Mouse (Mus musculus) liver, postnatal 0 days (tissue): ENCODE measurements around the gene Ifne. TPM values are rescaled to one million over a fixed set of nuclear protein-coding genes. Genes with fewer than 3 reads are reported as not detected.
A peak's percentile ranks its signal among the peaks of the same experiment; 100 is the strongest.

Source experiments
- ATAC-seq: fragments of 200-750 bp; cut with Nextera tagmentation; 2 replicates; pipeline ENCODE4 v1.8.0; 2017; ENCODE audit warnings: mild to moderate bottlenecking, moderate library complexity
- DNase-seq: peaks from one replicate; pipeline ENCODE4 v3.0.0-alpha.2; 2016
- H3K27ac ChIP-seq: fragments of 300-500 bp; sonication (generic); 2 replicates; pipeline ENCODE4 v1.5.1; 2014; ENCODE audit warnings: antibody characterized with exemption, moderate library complexity, mild to moderate bottlenecking, low read depth
- H3K27me3 ChIP-seq: fragments of 300-500 bp; sonication (generic); 2 replicates; pipeline ENCODE4 v1.6.1; 2014; ENCODE audit warnings: low read length, control low read depth, mixed read lengths; ENCODE audit not compliant: insufficient read depth
- H3K36me3 ChIP-seq: fragments of 300-500 bp; sonication (generic); replicated peaks from 2 replicates; pipeline ENCODE4 v1.6.1; 2014; ENCODE audit warnings: mild to moderate bottlenecking, control low read depth, low read length, moderate library complexity, mixed read lengths; ENCODE audit not compliant: insufficient read depth
- H3K4me1 ChIP-seq: fragments of 300-500 bp; sonication (generic); 2 replicates; pipeline ENCODE4 v1.6.1; 2014; ENCODE audit warnings: antibody characterized with exemption, mild to moderate bottlenecking, control low read depth; ENCODE audit not compliant: insufficient read depth
- H3K4me2 ChIP-seq: fragments of 300-500 bp; sonication (generic); 2 replicates; pipeline ENCODE4 v1.6.1; 2014; ENCODE audit warnings: low read depth, mild to moderate bottlenecking, low read length, moderate library complexity, mixed read lengths
- H3K4me3 ChIP-seq: fragments of 300-500 bp; sonication (generic); 2 replicates; pipeline ENCODE4 v1.5.1; 2014; ENCODE audit warnings: low read depth, low read length
- H3K9ac ChIP-seq: fragments of 300-500 bp; sonication (generic); replicated peaks from 2 replicates; pipeline ENCODE4 v1.6.1; 2014; ENCODE audit warnings: mild to moderate bottlenecking, moderate library complexity
- H3K9me3 ChIP-seq: fragments of 300-500 bp; sonication (generic); 2 replicates; pipeline ENCODE4 v1.6.1; 2016; ENCODE audit warnings: mild to moderate bottlenecking, control low read depth, low read length, mixed read lengths
- CTCF ChIP-seq: sonication (generic); IDR thresholded peaks from 2 replicates; pipeline ENCODE4 v1.5.1; 2016; ENCODE audit warnings: antibody characterized with exemption, low read depth
- EP300 ChIP-seq: IDR thresholded peaks from 2 replicates; pipeline ENCODE4 v1.6.1; 2016; ENCODE audit warnings: antibody characterized with exemption, low read depth, mild to moderate bottlenecking
- WGBS: fragments of 180-500 bp; shearing (Covaris S2); extraction: QIAGEN DNeasy Blood & Tissue Kit; methylation state at CpG from one replicate; pipeline ENCODE4 v1.1.7; 2014; ENCODE audit not compliant: insufficient replicate concordance; 5-methylcytosine and 5-hydroxymethylcytosine counted together
- polyA plus RNA-seq: library from polyadenylated mRNA; unstranded; fragments of >200 nt; fragmentation: Nextera tagmentation; extraction: Ambion mirVana; gene quantifications from 2 replicates; pipeline ENCODE4 v1.2.1, GENCODE M21; 2015

The Ifne gene
- polyA plus RNA-seq, 1 experiment from 2014 or later, result not detected

GRCm38 (mm10) chr4:88875435-88876095 lies 4.4 kb downstream of the Ifne start:
- Histone ChIP-seq H3K27ac (no peak overlapping the region), H3K27me3 (no peaks in the 10 kb centered on the region), H3K4me2 (no peak overlapping the region), H3K9me3 (no peaks in the 10 kb centered on the region), H3K4me1 (peaks cover 7% of the 10 kb centered on the region; the same call in 1 of the 2 replicates), H3K4me3 (no peak overlapping the region), H3K36me3 (no peaks in the 10 kb centered on the region), H3K9ac (no peak overlapping the region)
- ATAC-seq, result peak; percentile 74
- DNase-seq, result no peak
- WGBS, result 56% methylated on average over 4 of the region's 4 CpGs
- TF ChIP-seq EP300 (peak; percentile 25; the same call in 1 of the 2 replicates), CTCF (no peak)

GRCm38 (mm10) chr4:88872691-88873090 lies 7.3 kb downstream of the Ifne start:
- DNase-seq, result no peak
- 0% methylated on average over 2 of the region's 2 CpGs for WGBS
- H3K27ac ChIP-seq, result no peak overlapping the region
- no peaks in the 10 kb centered on the region for H3K27me3 ChIP-seq
- no peak overlapping the region for H3K9ac ChIP-seq
- no peaks in the 10 kb centered on the region for H3K36me3 ChIP-seq
- 0 out of 2 replicates have a peak, but pooled peaks cover 6% of the 10 kb centered on the region for H3K4me1 ChIP-seq
- TF ChIP-seq CTCF (peak; percentile 78), EP300 (no peak)
- no peak overlapping the region for H3K4me2 ChIP-seq
- no peak for ATAC-seq
- H3K4me3 ChIP-seq, result no peak overlapping the region
- no peaks in the 10 kb centered on the region for H3K9me3 ChIP-seq

- H3K27me3 ChIP-seq, result no peaks in the 10 kb centered on the region
- H3K27ac ChIP-seq, result 0 out of 2 replicates have a peak overlapping the region, but pooled peaks have one; percentile 13
- ATAC-seq, result peak; percentile 70
- peak overlapping the region; percentile 66 for H3K9ac ChIP-seq
- WGBS, result 6% methylated on average over 30 of the region's 31 CpGs
- DNase-seq, result peak; percentile 74
- H3K4me2 ChIP-seq, result peak overlapping the region; percentile 94
- no peaks in the 10 kb centered on the region for H3K9me3 ChIP-seq
- H3K4me1 ChIP-seq, result peaks cover 12% of the 10 kb centered on the region
- H3K4me3 ChIP-seq, result peak overlapping the region; percentile 65
- no peak for TF ChIP-seq EP300
- no peak for TF ChIP-seq CTCF
- H3K36me3 ChIP-seq, result no peaks in the 10 kb centered on the region
Observed at GRCm38 (mm10) chr4:88867926-88868911, 11.8 kb downstream of the Ifne start.

GRCm38 (mm10) chr4:88867366-88867925 lies 12.6 kb downstream of the Ifne start:
- Histone ChIP-seq H3K27ac (no peak overlapping the region), H3K27me3 (no peaks in the 10 kb centered on the region), H3K9ac (peak overlapping the region; percentile 66), H3K36me3 (no peaks in the 10 kb centered on the region), H3K4me3 (peak overlapping the region; percentile 65), H3K4me1 (peaks cover 12% of the 10 kb centered on the region), H3K9me3 (no peaks in the 10 kb centered on the region), H3K4me2 (peak overlapping the region; percentile 94)
- DNase-seq (peak; percentile 85), ATAC-seq (peak; percentile 74)
- WGBS, result under 1% methylated on average over 8 of the region's 8 CpGs
- TF ChIP-seq EP300, result no peak
- peak; percentile 97 for TF ChIP-seq CTCF

GRCm38 (mm10) chr4:88865011-88865569 lies 14.9 kb downstream of the Ifne start:
- peak overlapping the region; percentile 64 for H3K27ac ChIP-seq
- WGBS, result 16% methylated on average over 6 of the region's 6 CpGs
- H3K9me3 ChIP-seq, result no peaks in the 10 kb centered on the region
- peak overlapping the region; percentile 19; the same call in 1 of the 2 replicates for H3K4me3 ChIP-seq
- H3K27me3 ChIP-seq, result no peaks in the 10 kb centered on the region
- H3K9ac ChIP-seq, result no peak overlapping the region
- no peak for ATAC-seq
- H3K4me1 ChIP-seq, result peaks cover 12% of the 10 kb centered on the region
- H3K4me2 ChIP-seq, result peak overlapping the region; percentile 55
- H3K36me3 ChIP-seq, result no peaks in the 10 kb centered on the region
- TF ChIP-seq EP300 (no peak), CTCF (no peak)
- DNase-seq, result no peak

- H3K9me3 ChIP-seq, result no peaks in the 10 kb centered on the region
- no peaks in the 10 kb centered on the region for H3K27me3 ChIP-seq
- peak; percentile 58 for TF ChIP-seq EP300
- no peak for TF ChIP-seq CTCF
- H3K36me3 ChIP-seq, result no peaks in the 10 kb centered on the region
- H3K4me3 ChIP-seq, result peak overlapping the region; percentile 19; the same call in 1 of the 2 replicates
- 18% methylated on average over 9 of the region's 9 CpGs for WGBS
- no peak for DNase-seq
- peaks cover 12% of the 10 kb centered on the region for H3K4me1 ChIP-seq
- peak overlapping the region; percentile 55 for H3K4me2 ChIP-seq
- peak; percentile 43 for ATAC-seq
- H3K27ac ChIP-seq, result peak overlapping the region; percentile 64
- no peak overlapping the region for H3K9ac ChIP-seq
Observed at GRCm38 (mm10) chr4:88864599-88864998, 15.4 kb downstream of the Ifne start.
